Mouse (Mus musculus): Measurements from ENCODE around the gene Clca3a1.

DNA sequence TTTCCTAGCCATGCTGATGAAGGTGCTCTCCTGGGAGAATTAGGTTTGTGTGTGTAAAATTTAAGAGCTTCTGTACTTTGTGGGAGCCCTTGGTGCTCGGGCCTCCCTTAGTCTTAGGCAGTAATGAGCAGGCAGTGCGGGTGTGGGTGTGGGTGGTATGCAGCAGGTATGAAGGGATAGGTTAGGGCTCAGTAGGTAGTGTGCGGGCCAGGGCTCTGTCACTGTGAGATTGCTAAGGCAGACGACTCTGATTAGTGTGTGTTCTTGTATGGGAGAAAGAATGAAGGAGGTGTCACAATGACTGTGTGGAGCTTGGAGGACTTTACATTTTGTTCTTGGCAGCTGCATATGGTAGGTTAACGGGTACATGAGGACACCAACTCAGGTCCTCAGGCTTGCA, 74.6 kb downstream of the Clca3a1 start:
- no peak for TF ChIP-seq CTCF (IDR thresholded peaks at IDR 0.05; ENCODE audit: control insufficient read depth, insufficient read depth, insufficient read length)
- no peak for TF ChIP-seq MAX (IDR thresholded peaks at IDR 0.05)
- TF ChIP-seq MYOD1 (IDR thresholded peaks at IDR 0.05; ENCODE audit: control insufficient read depth, insufficient read length, low read depth): no peak
- no peak for TF ChIP-seq CEBPB (IDR thresholded peaks at IDR 0.05; ENCODE audit: low read depth)
- TF ChIP-seq MYOG (IDR thresholded peaks at IDR 0.05; ENCODE audit: control insufficient read depth, extremely low read depth, insufficient read length): no peak
- TF ChIP-seq USF1 (IDR thresholded peaks at IDR 0.05; ENCODE audit: low read depth): no peak
- TF ChIP-seq FOSL1 (IDR thresholded peaks at IDR 0.05; ENCODE audit: insufficient read depth, low read length, poor library complexity, severe bottlenecking): no peak
